Mouse (Mus musculus): ENCODE results near the gene Gm39566. TPM values are rescaled to one million over a fixed set of nuclear protein-coding genes. Genes with fewer than 3 reads are reported as not detected.
"Not testable (repeated sequence)": the region's sequence is repeated elsewhere in the genome, so short reads cannot be mapped to it uniquely, and the experiment has no call there.

Gm39566 gene
- not detected in 2 replicates for polyA plus RNA-seq (2015; fragmentation: Nextera tagmentation; extraction: Ambion mirVana)

GRCm38 (mm10) chr11:69815155-69815554 lies at the start of gene Gm39566:
Gm39566 (minus strand) TSS chr11:69815298.
- Histone ChIP-seq H3K9ac (ENCODE audit: low read depth, low read length) (no peak within 1 kb of the TSS), H3K27ac (ENCODE audit: low read depth, low read length) (no peak within 1 kb of the TSS), H3K27me3 (replicated peaks; ENCODE audit: control insufficient read depth, insufficient read depth, low read length) (no peaks in the 10 kb centered on the region), H3K4me3 (ENCODE audit: low read depth, low read length) (no peak within 1 kb of the TSS), H3K4me1 (replicated peaks; ENCODE audit: control insufficient read depth, insufficient read depth, low read length) (no peaks in the 10 kb centered on the region), H3K36me3 (ENCODE audit: control insufficient read depth, insufficient read depth) (no peaks in the 10 kb centered on the region), H3K9me3 (ENCODE audit: control insufficient read depth) (no peaks in the 10 kb centered on the region), H3K4me2 (replicated peaks; ENCODE audit: low read depth) (no peak within 1 kb of the TSS)
- WGBS: 59% methylated on average over 10 of the region's 10 CpGs
- no peak for ATAC-seq
- TF ChIP-seq CTCF (IDR thresholded peaks at IDR 0.05; ENCODE audit: low read depth): no peak

- Histone ChIP-seq H3K27ac (ENCODE audit: low read depth, low read length) (no peak overlapping the region), H3K9me3 (ENCODE audit: control insufficient read depth) (no peaks in the 10 kb centered on the region), H3K36me3 (ENCODE audit: control insufficient read depth, insufficient read depth) (no peaks in the 10 kb centered on the region), H3K27me3 (replicated peaks; ENCODE audit: control insufficient read depth, insufficient read depth, low read length) (no peaks in the 10 kb centered on the region), H3K4me3 (ENCODE audit: low read depth, low read length) (no peak overlapping the region), H3K9ac (ENCODE audit: low read depth, low read length) (no peak overlapping the region), H3K4me1 (replicated peaks; ENCODE audit: control insufficient read depth, insufficient read depth, low read length) (no peaks in the 10 kb centered on the region), H3K4me2 (replicated peaks; ENCODE audit: low read depth) (no peak overlapping the region)
- ATAC-seq: no peak
- 53% methylated on average over 8 of the region's 8 CpGs for WGBS
- no peak for TF ChIP-seq CTCF (IDR thresholded peaks at IDR 0.05; ENCODE audit: low read depth)
Observed at GRCm38 (mm10) chr11:69864138-69864860, 49.2 kb upstream of the Gm39566 start.

GRCm38 (mm10) chr11:69863729-69864128 lies 48.6 kb upstream of the Gm39566 start:
- H3K27ac ChIP-seq (ENCODE audit: low read depth, low read length); H3K4me1 ChIP-seq (replicated peaks; ENCODE audit: control insufficient read depth, insufficient read depth, low read length); ATAC-seq; H3K27me3 ChIP-seq (replicated peaks; ENCODE audit: control insufficient read depth, insufficient read depth, low read length); H3K4me2 ChIP-seq (replicated peaks; ENCODE audit: low read depth); H3K36me3 ChIP-seq (ENCODE audit: control insufficient read depth, insufficient read depth); H3K9ac ChIP-seq (ENCODE audit: low read depth, low read length); H3K9me3 ChIP-seq (ENCODE audit: control insufficient read depth); H3K4me3 ChIP-seq (ENCODE audit: low read depth, low read length): not testable (repeated sequence)
- WGBS: 71% methylated on average over 3 of the region's 3 CpGs

GRCm38 (mm10) chr11:69858113-69858998 lies 43.3 kb upstream of the Gm39566 start, which contains the start of gene Tnk1:
Tnk1 (minus strand) TSS chr11:69858730.
- H3K9me3 ChIP-seq (ENCODE audit: control insufficient read depth): no peaks in the 10 kb centered on the region
- no peaks in the 10 kb centered on the region for H3K4me1 ChIP-seq (replicated peaks; ENCODE audit: control insufficient read depth, insufficient read depth, low read length)
- no peaks in the 10 kb centered on the region for H3K27me3 ChIP-seq (replicated peaks; ENCODE audit: control insufficient read depth, insufficient read depth, low read length)
- no peak for TF ChIP-seq CTCF (IDR thresholded peaks at IDR 0.05; ENCODE audit: low read depth)
- ATAC-seq: peak; percentile 92
- H3K4me3 ChIP-seq (ENCODE audit: low read depth, low read length): peak within 1 kb of the TSS; percentile 30
- H3K36me3 ChIP-seq (ENCODE audit: control insufficient read depth, insufficient read depth): peaks cover 17% of the 10 kb centered on the region; the same call in 1 of the 2 replicates
- H3K27ac ChIP-seq (ENCODE audit: low read depth, low read length): peak within 1 kb of the TSS; percentile 83
- 12% methylated on average over 30 of the region's 30 CpGs for WGBS
- peak within 1 kb of the TSS; percentile 63 for H3K4me2 ChIP-seq (replicated peaks; ENCODE audit: low read depth)
- peak within 1 kb of the TSS; percentile 48 for H3K9ac ChIP-seq (ENCODE audit: low read depth, low read length)

GRCm38 (mm10) chr11:69855347-69855746 lies 40.2 kb upstream of the Gm39566 start:
- no peak for ATAC-seq
- TF ChIP-seq CTCF (IDR thresholded peaks at IDR 0.05; ENCODE audit: low read depth): peak; percentile 65
- no peaks in the 10 kb centered on the region for H3K9me3 ChIP-seq (ENCODE audit: control insufficient read depth)
- H3K27me3 ChIP-seq (replicated peaks; ENCODE audit: control insufficient read depth, insufficient read depth, low read length): no peaks in the 10 kb centered on the region
- H3K4me2 ChIP-seq (replicated peaks; ENCODE audit: low read depth): no peak overlapping the region
- H3K4me3 ChIP-seq (ENCODE audit: low read depth, low read length): no peak overlapping the region
- no peaks in the 10 kb centered on the region for H3K4me1 ChIP-seq (replicated peaks; ENCODE audit: control insufficient read depth, insufficient read depth, low read length)
- no peak overlapping the region for H3K27ac ChIP-seq (ENCODE audit: low read depth, low read length)
- peaks cover 48% of the 10 kb centered on the region for H3K36me3 ChIP-seq (ENCODE audit: control insufficient read depth, insufficient read depth)
- 48% methylated on average over 16 of the region's 16 CpGs for WGBS
- no peak overlapping the region for H3K9ac ChIP-seq (ENCODE audit: low read depth, low read length)

GRCm38 (mm10) chr11:69854680-69855079 lies 39.6 kb upstream of the Gm39566 start:
- H3K36me3 ChIP-seq (ENCODE audit: control insufficient read depth, insufficient read depth): peaks cover 54% of the 10 kb centered on the region
- no peaks in the 10 kb centered on the region for H3K27me3 ChIP-seq (replicated peaks; ENCODE audit: control insufficient read depth, insufficient read depth, low read length)
- H3K4me3 ChIP-seq (ENCODE audit: low read depth, low read length): no peak overlapping the region
- no peak for ATAC-seq
- no peaks in the 10 kb centered on the region for H3K9me3 ChIP-seq (ENCODE audit: control insufficient read depth)
- TF ChIP-seq CTCF (IDR thresholded peaks at IDR 0.05; ENCODE audit: low read depth): no peak
- 76% methylated on average over 10 of the region's 10 CpGs for WGBS
- H3K4me1 ChIP-seq (replicated peaks; ENCODE audit: control insufficient read depth, insufficient read depth, low read length): no peaks in the 10 kb centered on the region
- no peak overlapping the region for H3K27ac ChIP-seq (ENCODE audit: low read depth, low read length)
- no peak overlapping the region for H3K4me2 ChIP-seq (replicated peaks; ENCODE audit: low read depth)
- H3K9ac ChIP-seq (ENCODE audit: low read depth, low read length): no peak overlapping the region
